Mouse (Mus musculus): ENCODE data around the gene Glrp1. TPM values are rescaled to one million over a fixed set of nuclear protein-coding genes. Genes with fewer than 3 reads are reported as not detected.

Gene Glrp1
- polyA plus RNA-seq, 1 experiment from 2014 or later: 0.23 TPM

- Histone ChIP-seq H3K9me3 (ENCODE audit: control insufficient read depth, low read length) (no peaks in the 10 kb centered on the region), H3K27ac (replicated peaks in 1 of 2; ENCODE audit: control insufficient read depth in 1 of 2, insufficient read depth in 1 of 2, low read depth in 2 of 2, low read length in 2 of 2) (no peak overlapping the region), H3K4me2 (ENCODE audit: low read length) (no peak overlapping the region), H3K27me3 (ENCODE audit: control insufficient read depth, insufficient read depth, low read length) (no peaks in the 10 kb centered on the region), H3K36me3 (ENCODE audit: control insufficient read depth, insufficient read depth, low read length) (no peaks in the 10 kb centered on the region), H3K9ac (ENCODE audit: low read length) (no peak overlapping the region), H3K4me1 (ENCODE audit: control insufficient read depth in 2 of 2, insufficient read depth in 2 of 2, low read length in 2 of 2) (peaks cover 3 to 11% of the 10 kb centered on the region in 2 experiments), H3K4me3 (ENCODE audit: control insufficient read depth in 1 of 2, insufficient read depth in 1 of 2, low read depth in 1 of 2, low read length in 2 of 2) (no peak overlapping the region)
- WGBS: 24% methylated on average over 1 of the region's 1 CpGs
- no peak for ATAC-seq (ENCODE audit: insufficient number of reproducible peaks, insufficient read depth, low FRiP score, low read depth)
These were observed 48.8 kb downstream of the Glrp1 start for GRCm38 (mm10) chr1:88461096-88461495.

DNA sequence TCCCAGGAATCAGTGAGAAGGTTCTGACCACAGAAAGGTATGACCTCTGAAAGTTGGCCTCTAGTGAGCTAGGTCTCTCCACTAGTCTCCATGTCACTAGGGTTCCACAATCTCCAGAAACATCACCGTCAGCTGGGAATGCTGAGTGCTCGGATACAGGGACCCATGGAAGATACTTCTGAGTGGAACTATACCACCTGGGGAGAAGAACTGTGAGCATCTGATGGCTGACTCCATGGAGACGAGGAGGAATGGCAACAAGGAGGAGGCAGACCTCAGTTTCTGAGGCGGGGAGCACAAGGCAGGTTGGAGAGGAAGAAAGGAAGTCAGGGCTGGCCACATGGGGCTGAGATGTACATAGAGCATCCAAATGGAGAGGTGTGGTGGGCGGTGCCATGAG, 50.2 kb downstream of the Glrp1 start:
- ATAC-seq (ENCODE audit: insufficient number of reproducible peaks, insufficient read depth, low FRiP score, low read depth): no peak
- no peaks in the 10 kb centered on the region for H3K36me3 ChIP-seq (ENCODE audit: control insufficient read depth, insufficient read depth, low read length)
- H3K9ac ChIP-seq (ENCODE audit: low read length): no peak overlapping the region
- no peak overlapping the region for H3K4me3 ChIP-seq (ENCODE audit: control insufficient read depth in 1 of 2, insufficient read depth in 1 of 2, low read depth in 1 of 2, low read length in 2 of 2)
- no peak overlapping the region for H3K4me2 ChIP-seq (ENCODE audit: low read length)
- no peak overlapping the region for H3K27ac ChIP-seq (replicated peaks in 1 of 2; ENCODE audit: control insufficient read depth in 1 of 2, insufficient read depth in 1 of 2, low read depth in 2 of 2, low read length in 2 of 2)
- no peaks in the 10 kb centered on the region for H3K27me3 ChIP-seq (ENCODE audit: control insufficient read depth, insufficient read depth, low read length)
- 87% methylated on average over 5 of the region's 5 CpGs for WGBS
- H3K9me3 ChIP-seq (ENCODE audit: control insufficient read depth, low read length): no peaks in the 10 kb centered on the region
- peaks cover 3 to 11% of the 10 kb centered on the region in 2 experiments for H3K4me1 ChIP-seq (ENCODE audit: control insufficient read depth in 2 of 2, insufficient read depth in 2 of 2, low read length in 2 of 2)

DNA sequence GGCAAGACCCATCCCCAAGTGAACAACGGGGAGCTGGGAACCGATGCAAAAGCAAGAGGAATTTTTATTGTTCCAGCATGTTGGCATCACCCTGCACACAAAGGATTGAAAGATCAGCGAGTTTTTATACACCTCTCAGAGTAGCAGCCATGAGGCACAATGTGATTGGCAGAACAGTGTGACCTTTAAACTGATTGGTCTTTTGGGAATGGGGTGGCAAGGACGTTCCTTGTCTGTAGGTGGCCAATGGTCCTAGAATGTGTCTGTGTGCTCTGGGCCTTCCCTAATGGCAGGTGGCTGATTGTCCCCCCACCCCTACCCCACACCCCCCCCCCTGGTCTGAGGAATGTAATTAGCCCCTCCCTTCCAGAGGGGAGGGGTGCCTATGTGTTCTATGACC, 50.7 kb downstream of the Glrp1 start:
- Histone ChIP-seq H3K27ac (replicated peaks in 1 of 2; ENCODE audit: control insufficient read depth in 1 of 2, insufficient read depth in 1 of 2, low read depth in 2 of 2, low read length in 2 of 2) (no peak overlapping the region), H3K9me3 (ENCODE audit: control insufficient read depth, low read length) (no peaks in the 10 kb centered on the region), H3K9ac (ENCODE audit: low read length) (no peak overlapping the region), H3K27me3 (ENCODE audit: control insufficient read depth, insufficient read depth, low read length) (no peaks in the 10 kb centered on the region), H3K36me3 (ENCODE audit: control insufficient read depth, insufficient read depth, low read length) (no peaks in the 10 kb centered on the region), H3K4me2 (ENCODE audit: low read length) (no peak overlapping the region), H3K4me1 (ENCODE audit: control insufficient read depth in 2 of 2, insufficient read depth in 2 of 2, low read length in 2 of 2) (peaks cover 3 to 10% of the 10 kb centered on the region in 2 experiments), H3K4me3 (ENCODE audit: control insufficient read depth in 1 of 2, insufficient read depth in 1 of 2, low read depth in 1 of 2, low read length in 2 of 2) (no peak overlapping the region)
- no peak for ATAC-seq (ENCODE audit: insufficient number of reproducible peaks, insufficient read depth, low FRiP score, low read depth)
- 88% methylated on average over 4 of the region's 4 CpGs for WGBS

DNA sequence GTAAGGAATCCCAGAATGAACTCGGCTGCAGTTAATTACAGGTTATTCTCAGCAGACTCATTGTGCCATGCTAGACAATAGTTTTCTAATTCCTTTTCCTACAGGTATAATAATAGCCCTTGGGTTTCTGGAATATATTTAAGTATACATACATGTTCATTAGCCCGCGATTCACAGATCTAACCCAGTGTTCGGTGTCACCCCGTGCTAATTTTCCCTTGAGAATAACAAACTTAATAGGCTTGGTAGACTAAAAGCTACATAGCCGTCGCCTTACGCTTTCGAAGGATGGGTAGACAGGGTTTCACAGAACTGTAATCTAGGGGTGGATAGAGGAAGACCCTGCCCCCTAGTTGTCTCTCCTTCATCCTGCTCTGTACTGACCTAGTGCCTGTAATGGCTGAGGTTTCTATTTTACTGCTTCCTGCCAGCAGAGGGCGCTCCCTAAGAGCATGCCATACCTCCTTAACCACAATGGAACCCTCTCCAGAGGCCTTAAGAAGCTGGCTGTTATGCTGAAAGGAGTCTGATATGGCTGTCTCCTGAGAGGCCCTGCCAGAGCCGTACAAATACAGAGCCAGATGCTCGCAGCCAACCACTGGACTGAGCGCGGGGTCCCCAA, 53.3 kb downstream of the Glrp1 start:
- ATAC-seq (ENCODE audit: insufficient number of reproducible peaks, insufficient read depth, low FRiP score, low read depth): 0 out of 2 replicates have a peak, but pooled peaks have one; percentile 17
- Histone ChIP-seq H3K4me3 (ENCODE audit: control insufficient read depth in 1 of 2, insufficient read depth in 1 of 2, low read depth in 1 of 2, low read length in 2 of 2) (no peak overlapping the region), H3K4me2 (ENCODE audit: low read length) (no peak overlapping the region), H3K27ac (replicated peaks in 1 of 2; ENCODE audit: control insufficient read depth in 1 of 2, insufficient read depth in 1 of 2, low read depth in 2 of 2, low read length in 2 of 2) (no peak overlapping the region), H3K9ac (ENCODE audit: low read length) (no peak overlapping the region), H3K27me3 (ENCODE audit: control insufficient read depth, insufficient read depth, low read length) (no peaks in the 10 kb centered on the region), H3K4me1 (ENCODE audit: control insufficient read depth in 2 of 2, insufficient read depth in 2 of 2, low read length in 2 of 2) (no peaks in the 10 kb centered on the region; a peak in 1 of 4 replicates), H3K9me3 (ENCODE audit: control insufficient read depth, low read length) (no peaks in the 10 kb centered on the region), H3K36me3 (ENCODE audit: control insufficient read depth, insufficient read depth, low read length) (no peaks in the 10 kb centered on the region)
- 53% methylated on average over 14 of the region's 14 CpGs for WGBS

DNA sequence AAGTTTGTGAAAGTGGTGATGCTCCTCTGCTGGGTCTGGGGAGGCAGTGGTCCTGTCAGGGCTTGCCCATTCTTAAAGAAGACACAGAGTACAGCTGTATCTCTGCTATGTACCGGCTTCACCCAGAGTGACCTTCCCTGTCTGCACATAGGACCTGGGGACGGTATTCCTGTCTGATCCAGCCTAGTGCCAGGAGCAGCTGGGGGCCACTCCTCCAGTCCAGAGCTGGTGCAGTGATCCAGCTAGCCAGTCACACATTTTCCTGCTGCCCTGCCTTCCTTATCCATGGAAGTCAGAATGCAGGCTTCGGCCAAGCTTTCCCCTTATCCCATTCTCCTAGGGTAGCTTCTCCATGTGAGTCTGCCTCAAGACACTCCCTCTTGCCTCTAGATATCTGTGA, 54.1 kb downstream of the Glrp1 start:
- H3K36me3 ChIP-seq (ENCODE audit: control insufficient read depth, insufficient read depth, low read length): no peaks in the 10 kb centered on the region
- no peak overlapping the region for H3K9ac ChIP-seq (ENCODE audit: low read length)
- no peaks in the 10 kb centered on the region for H3K4me1 ChIP-seq (ENCODE audit: control insufficient read depth in 2 of 2, insufficient read depth in 2 of 2, low read length in 2 of 2)
- H3K27me3 ChIP-seq (ENCODE audit: control insufficient read depth, insufficient read depth, low read length): no peaks in the 10 kb centered on the region
- ATAC-seq (ENCODE audit: insufficient number of reproducible peaks, insufficient read depth, low FRiP score, low read depth): no peak
- H3K4me3 ChIP-seq (ENCODE audit: control insufficient read depth in 1 of 2, insufficient read depth in 1 of 2, low read depth in 1 of 2, low read length in 2 of 2): no peak overlapping the region
- 45% methylated on average over 3 of the region's 3 CpGs for WGBS
- no peak overlapping the region for H3K4me2 ChIP-seq (ENCODE audit: low read length)
- H3K9me3 ChIP-seq (ENCODE audit: control insufficient read depth, low read length): no peaks in the 10 kb centered on the region
- no peak overlapping the region for H3K27ac ChIP-seq (replicated peaks in 1 of 2; ENCODE audit: control insufficient read depth in 1 of 2, insufficient read depth in 1 of 2, low read depth in 2 of 2, low read length in 2 of 2)

- Histone ChIP-seq H3K36me3 (ENCODE audit: control insufficient read depth, insufficient read depth, low read length) (no peaks in the 10 kb centered on the region), H3K9ac (ENCODE audit: low read length) (no peak overlapping the region), H3K27me3 (ENCODE audit: control insufficient read depth, insufficient read depth, low read length) (no peaks in the 10 kb centered on the region), H3K4me1 (ENCODE audit: control insufficient read depth in 2 of 2, insufficient read depth in 2 of 2, low read length in 2 of 2) (no peaks in the 10 kb centered on the region), H3K4me3 (ENCODE audit: control insufficient read depth in 1 of 2, insufficient read depth in 1 of 2, low read depth in 1 of 2, low read length in 2 of 2) (no peak overlapping the region), H3K9me3 (ENCODE audit: control insufficient read depth, low read length) (no peaks in the 10 kb centered on the region), H3K4me2 (ENCODE audit: low read length) (no peak overlapping the region), H3K27ac (replicated peaks in 1 of 2; ENCODE audit: control insufficient read depth in 1 of 2, insufficient read depth in 1 of 2, low read depth in 2 of 2, low read length in 2 of 2) (no peak overlapping the region)
- no peak for ATAC-seq (ENCODE audit: insufficient number of reproducible peaks, insufficient read depth, low FRiP score, low read depth)
- WGBS: 37% methylated on average over 3 of the region's 3 CpGs
These were observed 55.2 kb downstream of the Glrp1 start for GRCm38 (mm10) chr1:88454703-88455102.

DNA sequence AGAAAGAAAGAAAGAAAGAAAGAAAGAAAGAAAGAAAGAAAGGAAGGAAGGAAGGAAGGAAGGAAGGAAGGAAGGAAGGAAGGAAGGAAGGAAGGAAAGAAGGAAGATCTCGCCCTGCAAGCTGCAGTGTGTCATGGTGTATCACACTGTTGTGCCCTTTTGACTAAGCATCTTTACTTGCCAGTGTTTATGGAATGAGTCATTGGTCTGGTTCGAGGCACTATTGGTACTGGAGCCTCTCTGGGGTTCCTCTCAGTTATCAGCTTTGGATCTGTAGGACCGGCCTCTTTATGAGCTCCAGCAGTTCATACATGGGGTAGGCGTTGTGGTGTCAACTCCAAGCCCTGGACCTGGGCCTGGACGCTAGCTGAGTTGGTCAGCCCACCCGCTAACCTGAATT, 57.7 kb downstream of the Glrp1 start:
- H3K27me3 ChIP-seq (ENCODE audit: control insufficient read depth, insufficient read depth, low read length): no peaks in the 10 kb centered on the region
- H3K9me3 ChIP-seq (ENCODE audit: control insufficient read depth, low read length): no peaks in the 10 kb centered on the region
- no peak overlapping the region for H3K9ac ChIP-seq (ENCODE audit: low read length)
- no peak overlapping the region for H3K4me3 ChIP-seq (ENCODE audit: control insufficient read depth in 1 of 2, insufficient read depth in 1 of 2, low read depth in 1 of 2, low read length in 2 of 2)
- H3K36me3 ChIP-seq (ENCODE audit: control insufficient read depth, insufficient read depth, low read length): no peaks in the 10 kb centered on the region
- H3K4me2 ChIP-seq (ENCODE audit: low read length): no peak overlapping the region
- 74% methylated on average over 6 of the region's 6 CpGs for WGBS
- H3K27ac ChIP-seq (replicated peaks in 1 of 2; ENCODE audit: control insufficient read depth in 1 of 2, insufficient read depth in 1 of 2, low read depth in 2 of 2, low read length in 2 of 2): no peak overlapping the region
- ATAC-seq (ENCODE audit: insufficient number of reproducible peaks, insufficient read depth, low FRiP score, low read depth): no peak
- no peaks in the 10 kb centered on the region for H3K4me1 ChIP-seq (ENCODE audit: control insufficient read depth in 2 of 2, insufficient read depth in 2 of 2, low read length in 2 of 2)

GRCm38 (mm10) chr1:88450668-88451067, 59.2 kb downstream of the Glrp1 start:
- Histone ChIP-seq H3K4me1 (ENCODE audit: control insufficient read depth in 2 of 2, insufficient read depth in 2 of 2, low read length in 2 of 2) (no peaks in the 10 kb centered on the region), H3K27ac (replicated peaks in 1 of 2; ENCODE audit: control insufficient read depth in 1 of 2, insufficient read depth in 1 of 2, low read depth in 2 of 2, low read length in 2 of 2) (no peak overlapping the region), H3K4me2 (ENCODE audit: low read length) (no peak overlapping the region), H3K27me3 (ENCODE audit: control insufficient read depth, insufficient read depth, low read length) (no peaks in the 10 kb centered on the region), H3K4me3 (ENCODE audit: control insufficient read depth in 1 of 2, insufficient read depth in 1 of 2, low read depth in 1 of 2, low read length in 2 of 2) (no peak overlapping the region), H3K36me3 (ENCODE audit: control insufficient read depth, insufficient read depth, low read length) (no peaks in the 10 kb centered on the region), H3K9ac (ENCODE audit: low read length) (no peak overlapping the region), H3K9me3 (ENCODE audit: control insufficient read depth, low read length) (no peaks in the 10 kb centered on the region)
- WGBS: 78% methylated on average over 4 of the region's 4 CpGs
- ATAC-seq (ENCODE audit: insufficient number of reproducible peaks, insufficient read depth, low FRiP score, low read depth): no peak
